Mouse (Mus musculus) hematopoietic multipotent progenitor cell, adult 10-12 weeks (in vitro differentiated cells): ENCODE measurements around the gene Alox5. TPM values are rescaled to one million over a fixed set of nuclear protein-coding genes. Genes with fewer than 3 reads are reported as not detected.

ENCODE experiments used
- polyA plus RNA-seq: library from polyadenylated mRNA; stranded (reverse); fragments of >175 nt; gene quantifications from 2 replicates; pipeline ENCODE4 v1.2.3, GENCODE M21; 2012; ENCODE audit warnings: low replicate concordance

The Alox5 gene
- 3.0 and 9.7 TPM in 2 replicates for polyA plus RNA-seq

GRCm38 (mm10) chr6:116460544-116461283, at the start of gene Alox5:
Gene Alox5 (minus strand): TSS chr6:116461178.

GRCm38 (mm10) chr6:116506302-116507003, 45.5 kb upstream of the Alox5 start, which contains the start of gene Olfr212:
Gene Olfr212 (plus strand): TSS chr6:116506516.

GRCm38 (mm10) chr6:116488791-116489190, 27.8 kb upstream of the Alox5 start, which contains the start of gene Olfr211:
Gene Olfr211 (plus strand): TSS chr6:116489091.

Other genes starting within 250 kb of the Alox5 start
- 0.22 and 0.38 TPM in 2 replicates for gene Zfand4, start 197.0 kb downstream of the Alox5 start, polyA plus RNA-seq
- 4.2 and 8.9 TPM in 2 replicates for gene March8, start 123.2 kb downstream of the Alox5 start, polyA plus RNA-seq
- not detected in 2 replicates for gene Olfr211, start 27.9 kb upstream of the Alox5 start, polyA plus RNA-seq
- gene Olfr212, start 45.3 kb upstream of the Alox5 start, polyA plus RNA-seq: not detected in 2 replicates
- not detected in 2 replicates for gene Olfr213, start 77.3 kb upstream of the Alox5 start, polyA plus RNA-seq
- gene Gm5580, start 90.0 kb upstream of the Alox5 start, polyA plus RNA-seq: 0.11 TPM in 1 of 2 replicates, not detected in the other
- not detected in 2 replicates for gene Olfr214, start 93.1 kb upstream of the Alox5 start, polyA plus RNA-seq
- gene Olfr215, start 123.0 kb upstream of the Alox5 start, polyA plus RNA-seq: not detected in 2 replicates
- gene Zfp422, start 167.8 kb upstream of the Alox5 start, polyA plus RNA-seq: 2.6 and 5.5 TPM in 2 replicates
- gene Depp1, start 189.4 kb upstream of the Alox5 start, polyA plus RNA-seq: 0.30 TPM in 1 of 2 replicates, not detected in the other
- 31.4 and 34.0 TPM in 2 replicates for gene Rassf4, start 212.8 kb upstream of the Alox5 start, polyA plus RNA-seq